Mouse (Mus musculus) midbrain, embryonic 15.5 days (tissue): ENCODE results near the gene Abcg8. TPM values are rescaled to one million over a fixed set of nuclear protein-coding genes. Genes with fewer than 3 reads are reported as not detected.

Experiments
- ATAC-seq: fragments of 200-750 bp; cut with Nextera tagmentation; replicated peaks from 2 replicates; pipeline ENCODE4 v1.8.0; 2017; ENCODE audit warnings: moderate TSS enrichment
- H3K27ac ChIP-seq: fragments of 300-500 bp; sonication (generic); 2 replicates; pipeline ENCODE4 v1.5.1; 2015; ENCODE audit warnings: mild to moderate bottlenecking, inconsistent platforms
- H3K27me3 ChIP-seq: fragments of 300-500 bp; sonication (generic); replicated peaks from 2 replicates; pipeline ENCODE4 v1.6.1; 2015; ENCODE audit warnings: inconsistent platforms
- H3K36me3 ChIP-seq: fragments of 300-500 bp; sonication (generic); replicated peaks from 2 replicates; pipeline ENCODE4 v1.6.1; 2015; ENCODE audit warnings: inconsistent platforms
- H3K4me1 ChIP-seq: fragments of 300-500 bp; sonication (generic); 2 replicates; pipeline ENCODE4 v1.6.1; 2015; ENCODE audit warnings: inconsistent platforms
- H3K4me2 ChIP-seq: fragments of 300-500 bp; sonication (generic); 2 replicates; pipeline ENCODE4 v1.6.1; 2015; ENCODE audit warnings: inconsistent platforms, mild to moderate bottlenecking, moderate library complexity
- H3K4me3 ChIP-seq: fragments of 300-500 bp; sonication (generic); 2 replicates; pipeline ENCODE4 v1.5.1; 2015; ENCODE audit warnings: mild to moderate bottlenecking, inconsistent platforms
- H3K9ac ChIP-seq: fragments of 300-500 bp; sonication (generic); 2 replicates; pipeline ENCODE4 v1.6.1; 2015; ENCODE audit warnings: mild to moderate bottlenecking, inconsistent platforms
- H3K9me3 ChIP-seq: fragments of 300-500 bp; sonication (generic); 2 replicates; pipeline ENCODE4 v1.6.1; 2016; ENCODE audit warnings: inconsistent platforms
- WGBS: fragments of 180-500 bp; shearing (Covaris S2); methylation state at CpG from one replicate; pipeline ENCODE4 v1.1.7; 2015; ENCODE audit warnings: mixed read lengths; 5-methylcytosine and 5-hydroxymethylcytosine counted together
- polyA plus RNA-seq: library from polyadenylated mRNA; unstranded; fragments of >200 nt; fragmentation: Nextera tagmentation; extraction: Ambion mirVana; gene quantifications from 2 replicates; pipeline ENCODE4 v1.2.1, GENCODE M21; 2015

The Abcg8 gene
- polyA plus RNA-seq, 1 experiment from 2014 or later, result not detected

- Histone ChIP-seq H3K36me3 (no peaks in the 10 kb centered on the region), H3K4me2 (no peak overlapping the region), H3K9me3 (no peaks in the 10 kb centered on the region), H3K27ac (no peak overlapping the region), H3K4me1 (peaks cover 35% of the 10 kb centered on the region), H3K27me3 (no peaks in the 10 kb centered on the region), H3K9ac (no peak overlapping the region), H3K4me3 (no peak overlapping the region)
- WGBS, result 53% methylated on average over 6 of the region's 6 CpGs
- no peak; the same call in 1 of the 2 replicates for ATAC-seq
These were observed 71.1 kb downstream of the Abcg8 start for GRCm38 (mm10) chr17:84747212-84747611.

- H3K9me3 ChIP-seq, result no peaks in the 10 kb centered on the region
- no peaks in the 10 kb centered on the region for H3K27me3 ChIP-seq
- no peak overlapping the region for H3K27ac ChIP-seq
- WGBS, result 84% methylated on average over 9 of the region's 9 CpGs
- ATAC-seq, result no peak
- no peaks in the 10 kb centered on the region for H3K36me3 ChIP-seq
- peaks cover 36% of the 10 kb centered on the region for H3K4me1 ChIP-seq
- no peak overlapping the region for H3K9ac ChIP-seq
- no peak overlapping the region for H3K4me2 ChIP-seq
- no peak overlapping the region for H3K4me3 ChIP-seq
These were observed 72.1 kb downstream of the Abcg8 start for GRCm38 (mm10) chr17:84748152-84748682.

- WGBS, result 38% methylated on average over 8 of the region's 8 CpGs
- H3K4me1 ChIP-seq, result peaks cover 34% of the 10 kb centered on the region
- no peak overlapping the region for H3K27ac ChIP-seq
These were observed 73.2 kb downstream of the Abcg8 start for GRCm38 (mm10) chr17:84749297-84749696.

More at GRCm38 (mm10) chr17:84749297-84749696, 73.2 kb downstream of the Abcg8 start:
- H3K27me3 ChIP-seq, result no peaks in the 10 kb centered on the region
- H3K9me3 ChIP-seq, result no peaks in the 10 kb centered on the region
- peak; percentile 65 for ATAC-seq
- H3K9ac ChIP-seq, result no peak overlapping the region
- no peak overlapping the region for H3K4me3 ChIP-seq
- no peaks in the 10 kb centered on the region for H3K36me3 ChIP-seq
- H3K4me2 ChIP-seq, result no peak overlapping the region

Other genes with a start within 250 kb of the Abcg8 start
- 7.8 and 8.1 TPM in 2 replicates for gene Thada, start 210.1 kb upstream of the Abcg8 start, polyA plus RNA-seq
- 2.2 and 2.6 TPM in 2 replicates for gene Plekhh2, start 164.4 kb upstream of the Abcg8 start, polyA plus RNA-seq
- 33.5 and 35.4 TPM in 2 replicates for gene Dync2li1, start 49.8 kb upstream of the Abcg8 start, polyA plus RNA-seq
- gene Abcg5, start 6.7 kb downstream of the Abcg8 start, polyA plus RNA-seq, result 1.9 and 2.2 TPM in 2 replicates
- gene Lrpprc, start 114.5 kb downstream of the Abcg8 start, polyA plus RNA-seq, result 46.8 and 49.0 TPM in 2 replicates